Mouse (Mus musculus) mouse trophoblast stem cell (cell line): ENCODE results near the gene Bckdhb.
"Not testable (repeated sequence)": the region's sequence is repeated elsewhere in the genome, so short reads cannot be mapped to it uniquely, and the experiment has no call there.

Experiments used
- in situ Hi-C, 2 experiments: fragments of 300-500 bp; cut with MseI, MboI; formaldehyde crosslinking; loops; 2 replicates in 1 of 2; 3 replicates in 1 of 2; pipeline ENCODE4 v1.15.1; 2025

The Bckdhb gene

DNA sequence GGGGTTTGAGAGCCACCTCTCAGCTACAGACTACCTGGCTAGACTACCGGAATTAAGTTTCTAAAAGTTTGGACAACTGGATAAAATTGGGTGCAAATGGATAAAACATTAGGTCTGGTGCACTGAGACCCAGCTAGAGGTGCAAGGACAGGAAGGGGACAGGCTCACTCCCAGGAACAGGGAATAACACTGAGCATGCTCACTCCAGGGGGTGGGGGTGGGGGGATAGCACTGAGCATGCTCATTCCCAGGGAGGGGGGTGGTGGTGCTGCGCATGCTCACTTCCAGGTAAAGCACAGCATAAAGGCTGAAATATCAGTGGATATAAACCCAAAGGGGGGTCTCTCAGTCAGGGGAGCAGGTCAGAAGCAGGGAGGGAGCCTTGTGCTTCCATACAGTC, 120.7 kb downstream of the Bckdhb start:
- in situ Hi-C loops, result no loop called here

- in situ Hi-C loops, result no loop called here
These were observed 121.4 kb downstream of the Bckdhb start for GRCm38 (mm10) chr9:84046334-84046733.

DNA sequence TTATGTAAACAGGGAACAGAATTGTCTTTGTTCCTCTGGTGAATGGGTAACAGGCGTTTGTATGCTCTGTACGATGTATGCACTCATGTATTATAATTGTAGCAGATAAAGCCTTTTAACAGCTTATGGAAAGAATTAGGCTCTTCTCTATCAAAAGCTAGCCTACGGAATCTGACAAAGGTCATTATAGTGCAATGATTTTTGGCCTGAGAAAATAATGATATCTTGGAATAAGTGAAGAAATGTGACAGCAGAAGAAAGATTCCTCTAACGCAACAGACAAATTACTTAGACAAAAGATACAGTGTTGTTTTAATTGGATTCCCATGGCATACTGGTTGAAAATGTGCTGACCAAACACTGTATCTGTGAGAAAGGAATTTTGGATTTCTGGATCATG, 122.0 kb downstream of the Bckdhb start:
- in situ Hi-C loops, result no loop called here

DNA sequence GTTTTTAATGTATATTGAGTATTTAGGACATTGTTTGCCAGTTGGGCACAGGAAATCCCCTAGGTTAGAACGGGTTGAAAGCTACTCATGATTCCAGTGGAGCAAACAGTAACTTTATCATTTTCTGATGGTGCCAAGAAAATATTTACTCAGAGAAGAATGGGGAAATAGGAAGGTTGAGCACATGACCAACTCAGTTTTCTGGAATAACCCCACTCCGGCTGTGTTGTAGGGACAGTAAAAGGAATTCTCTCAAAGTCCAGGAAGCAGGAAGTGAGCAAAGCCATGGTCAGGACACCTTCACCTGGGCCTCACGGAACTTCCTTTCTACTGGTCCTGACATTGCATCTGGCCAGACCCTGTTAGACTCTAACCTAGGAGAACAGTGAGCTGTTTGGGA, 122.5 kb downstream of the Bckdhb start:
- in situ Hi-C loops, result no loop called here

GRCm38 (mm10) chr9:84049142-84049541, 124.2 kb downstream of the Bckdhb start:
- in situ Hi-C loops, result no loop called here

DNA sequence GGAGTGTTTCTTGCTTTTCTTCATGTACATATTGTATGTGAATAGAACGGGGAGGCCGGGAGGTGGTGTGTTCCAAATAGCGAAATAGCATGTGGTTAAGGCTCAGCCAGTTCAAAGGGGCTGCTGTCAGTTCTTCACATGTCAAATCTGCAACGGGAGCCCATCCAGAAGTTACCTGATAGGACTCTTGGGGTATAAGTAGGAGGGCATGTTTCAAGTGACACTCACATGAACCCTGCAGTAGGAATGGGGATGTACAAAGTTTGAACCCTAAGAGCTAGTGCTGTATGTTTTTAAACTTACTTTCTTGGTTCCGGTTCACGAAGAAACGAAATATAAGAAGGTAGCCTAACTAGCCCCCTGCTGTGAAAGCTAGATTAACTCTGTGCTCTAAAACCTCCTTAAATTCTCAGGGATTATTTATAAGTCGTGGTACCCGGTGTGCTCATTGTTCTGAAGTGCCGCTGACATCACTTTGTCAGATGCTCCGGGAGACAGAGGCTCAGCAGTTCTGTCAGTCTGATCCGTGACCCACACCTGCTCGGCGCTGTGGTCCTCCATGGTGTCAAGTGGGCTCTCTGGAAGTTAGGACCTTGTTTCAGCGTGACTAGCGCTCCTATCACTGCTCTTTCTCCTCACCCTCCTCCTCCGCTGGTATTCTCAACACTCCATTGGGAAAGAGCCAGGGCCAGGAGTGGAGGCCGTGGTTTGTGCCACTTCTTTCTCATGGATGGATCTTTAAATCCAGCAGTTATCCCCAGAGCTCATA, 126.1 kb downstream of the Bckdhb start:
- in situ Hi-C loops, result no loop called here

DNA sequence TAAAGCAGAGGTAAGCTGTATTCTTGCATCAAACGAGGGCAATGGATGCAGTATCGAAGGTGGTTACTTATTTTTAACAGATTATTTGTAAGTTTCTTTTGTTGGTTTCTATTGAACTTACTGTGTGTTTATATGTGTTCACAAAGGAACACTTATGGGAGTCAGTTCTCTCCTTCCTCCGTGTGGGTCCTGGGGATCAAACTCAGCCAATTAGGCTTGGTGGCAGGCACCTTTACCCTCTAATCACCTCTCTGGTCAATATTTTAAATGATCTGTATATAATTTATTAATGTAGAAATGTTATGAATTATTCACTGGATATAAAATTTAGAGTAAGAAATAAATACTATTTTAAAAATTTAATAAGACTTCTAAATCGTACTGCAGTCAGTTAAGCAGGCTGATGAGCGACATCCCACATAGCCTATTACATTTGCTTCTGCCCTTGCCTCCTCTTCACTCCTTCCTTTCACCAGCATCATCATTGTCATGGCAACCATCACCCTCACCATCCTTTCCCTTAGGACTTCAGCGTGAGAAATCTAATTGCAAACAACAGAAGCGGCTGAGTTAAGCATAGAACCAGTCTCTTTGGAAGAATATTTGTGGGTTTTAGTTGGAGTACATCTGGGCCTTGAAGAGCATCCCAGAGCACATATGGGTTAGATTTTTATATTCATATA, 130.3 kb downstream of the Bckdhb start:
- in situ Hi-C loops, result no loop called here

DNA sequence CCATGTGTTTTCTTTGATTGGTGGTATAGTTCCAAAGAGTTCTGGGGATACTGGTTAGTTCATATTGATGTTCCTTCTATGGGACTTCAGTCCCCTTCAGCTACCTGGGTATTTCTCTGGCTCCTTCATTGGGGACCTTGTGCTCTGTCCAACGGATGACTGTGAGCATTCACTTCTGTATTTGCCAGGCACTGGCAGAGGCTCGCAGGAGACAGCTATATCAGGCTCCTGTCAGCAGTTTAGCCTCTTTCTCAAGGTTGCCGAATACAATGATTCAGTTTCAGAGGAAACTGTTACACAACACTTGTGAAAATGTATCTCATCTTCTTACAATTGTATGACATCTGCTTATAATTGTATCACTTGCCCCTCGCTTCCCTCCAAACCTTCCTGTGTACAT, 135.8 kb downstream of the Bckdhb start:
- in situ Hi-C loops, result not testable (repeated sequence)

GRCm38 (mm10) chr9:84063617-84064016, 138.7 kb downstream of the Bckdhb start:
- in situ Hi-C loops, result no loop called here

- in situ Hi-C loops, result no loop called here
These were observed 139.2 kb downstream of the Bckdhb start for GRCm38 (mm10) chr9:84064113-84064512.

- in situ Hi-C loops, result no loop called here
These were observed 145.3 kb downstream of the Bckdhb start for GRCm38 (mm10) chr9:84070247-84070646.

DNA sequence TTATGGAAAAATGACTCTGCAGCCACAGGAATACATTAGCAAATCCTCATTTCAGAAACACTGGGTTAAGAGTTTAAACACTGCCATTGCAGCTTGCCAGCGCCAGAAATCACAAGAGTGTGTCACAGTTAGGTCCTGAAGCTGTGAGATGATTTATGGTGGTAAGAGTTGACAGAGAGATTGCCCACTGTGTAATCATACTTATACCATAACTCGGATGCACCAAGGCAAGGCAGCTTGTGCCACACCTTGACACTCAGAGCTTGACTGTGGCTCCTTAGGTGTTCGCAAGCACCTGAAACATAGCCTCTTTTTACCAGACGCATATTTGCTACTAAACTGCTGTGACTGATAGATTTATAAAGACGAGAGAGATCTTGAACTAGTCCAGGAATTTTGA, 145.8 kb downstream of the Bckdhb start:
- in situ Hi-C loops, result no loop called here

DNA sequence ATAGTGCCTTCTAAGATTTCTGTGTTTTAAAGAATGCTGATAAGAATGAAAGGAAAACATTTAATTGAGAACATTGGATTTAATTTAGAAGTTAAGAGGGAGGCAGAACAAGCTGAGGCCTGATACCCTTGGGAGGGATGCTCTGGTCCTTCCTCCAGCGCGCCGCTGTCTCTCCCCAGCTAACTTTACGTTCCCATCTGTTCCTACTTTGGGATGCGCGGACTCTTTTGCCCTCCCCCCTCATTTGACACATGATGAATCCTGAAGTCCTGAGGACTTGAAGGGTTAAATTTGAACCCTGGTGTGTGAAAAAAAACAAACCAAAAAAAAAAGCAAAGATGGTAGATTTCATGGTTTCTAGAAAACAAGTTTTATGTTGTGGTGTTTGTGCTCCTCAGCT, 147.6 kb downstream of the Bckdhb start:
- in situ Hi-C loops, result no loop called here

- in situ Hi-C loops, result no loop called here
These were observed 148.3 kb downstream of the Bckdhb start for GRCm38 (mm10) chr9:84073237-84073636.

DNA sequence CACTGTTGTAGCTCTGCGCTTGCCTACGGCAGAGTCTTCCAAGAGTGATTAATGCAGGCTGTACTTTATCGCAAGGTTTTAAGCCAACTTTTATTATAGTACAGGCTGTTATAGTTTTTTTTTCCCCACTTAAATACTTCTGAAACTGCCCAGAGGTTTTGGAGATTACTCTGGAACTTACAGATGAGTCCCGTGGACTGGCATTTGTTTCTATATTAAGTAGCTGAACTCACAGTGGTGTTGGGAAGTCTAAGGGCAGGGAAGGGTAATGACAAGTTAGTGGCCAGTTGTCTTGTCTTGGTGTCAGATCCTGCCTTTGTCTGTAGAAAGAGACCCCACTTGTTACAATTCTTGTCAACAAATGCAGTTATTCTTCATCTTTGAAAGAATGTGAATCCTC, 158.6 kb downstream of the Bckdhb start:
- in situ Hi-C loops, result no loop called here

- in situ Hi-C loops, result no loop called here
These were observed 159.7 kb downstream of the Bckdhb start for GRCm38 (mm10) chr9:84084686-84085085.

GRCm38 (mm10) chr9:84090316-84091063, 165.5 kb downstream of the Bckdhb start:
- in situ Hi-C loops, result no loop called here

- in situ Hi-C loops, result no loop called here
These were observed 168.0 kb downstream of the Bckdhb start for GRCm38 (mm10) chr9:84092994-84093393.

DNA sequence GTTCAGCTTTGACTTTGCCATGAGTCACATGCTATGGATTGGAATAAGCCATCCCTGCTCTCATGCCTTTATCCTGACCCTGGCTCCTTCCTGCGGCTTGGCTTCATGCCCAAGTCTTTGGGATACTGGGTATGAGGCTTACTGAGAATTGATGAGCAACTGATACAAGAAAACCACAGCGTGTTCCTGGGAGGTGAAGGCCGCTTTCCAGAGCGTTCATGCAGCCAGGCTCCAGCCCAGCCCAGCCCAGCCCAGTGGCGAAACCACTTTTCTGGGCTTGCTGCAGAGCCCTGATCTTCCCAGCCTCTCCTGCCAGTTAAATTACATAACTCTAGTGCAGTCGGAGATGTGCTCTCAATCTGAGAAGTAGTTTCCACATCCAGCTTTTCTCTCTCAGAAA, 169.2 kb downstream of the Bckdhb start:
- in situ Hi-C loops, result no loop called here

DNA sequence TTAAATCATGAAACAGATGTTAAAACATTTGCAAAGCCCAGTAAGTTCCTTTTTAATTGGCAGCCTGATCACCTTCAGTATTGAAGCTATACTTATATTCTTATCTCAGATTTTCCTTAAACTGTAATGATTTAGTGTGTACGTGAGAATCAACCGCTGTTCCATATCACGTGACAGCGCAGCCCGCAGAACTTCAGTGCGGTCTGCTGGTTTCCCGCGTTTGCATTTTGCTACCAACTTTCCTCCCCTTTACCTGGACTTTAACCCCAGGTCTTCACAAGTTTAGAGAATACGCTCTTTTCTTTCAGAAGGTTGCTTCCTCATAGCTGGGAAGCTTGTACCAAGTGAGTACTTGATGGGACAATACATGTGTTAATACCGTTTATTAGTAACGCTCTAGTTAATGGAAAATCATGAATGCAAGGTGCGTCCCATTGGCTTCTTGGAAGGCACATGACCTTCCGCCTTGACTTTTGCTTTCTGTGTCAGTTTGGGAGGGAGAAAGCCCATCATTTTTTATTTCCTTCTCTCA, 171.6 kb downstream of the Bckdhb start:
- in situ Hi-C loops, result no loop called here

DNA sequence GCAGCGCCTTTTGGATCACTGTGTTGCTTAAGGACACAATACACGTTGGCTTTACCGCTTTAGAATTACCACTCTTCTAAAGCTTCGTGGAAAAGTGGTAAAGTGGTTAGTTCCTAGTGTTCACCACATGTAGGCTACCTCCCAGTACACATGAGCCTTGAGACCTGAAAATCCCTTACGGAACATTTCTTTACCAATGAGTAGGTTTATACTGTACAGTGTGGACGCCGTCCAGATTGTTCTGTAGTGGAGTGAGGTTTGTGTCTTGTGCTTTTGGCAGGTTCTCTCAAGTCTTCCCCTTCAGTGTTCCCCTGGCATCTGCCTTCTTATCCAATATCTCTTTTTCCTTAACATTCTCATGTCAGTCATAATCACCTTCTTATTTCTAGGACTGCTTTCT, 178.4 kb downstream of the Bckdhb start:
- in situ Hi-C loops, result no loop called here

DNA sequence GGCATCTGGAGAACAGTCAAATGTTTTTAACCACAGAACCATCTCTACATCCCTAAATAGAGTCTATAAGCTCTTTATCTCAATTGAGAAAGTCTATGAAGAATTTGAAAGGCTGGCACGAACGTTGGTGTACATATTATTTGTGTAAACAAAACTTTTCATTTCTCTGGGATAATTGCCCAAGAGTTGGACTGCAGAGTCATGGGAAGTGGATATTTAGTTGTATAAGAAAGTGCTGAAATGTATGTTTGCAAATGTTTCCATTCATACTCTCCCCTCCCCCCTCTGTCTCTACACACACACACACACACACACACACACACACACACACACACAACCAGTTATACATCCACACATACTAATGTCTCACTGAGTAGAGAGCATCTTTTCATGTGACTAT, 181.5 kb downstream of the Bckdhb start:
- in situ Hi-C loops, result no loop called here
